Mouse (Mus musculus): ENCODE data around the gene Slc41a3. TPM values are rescaled to one million over a fixed set of nuclear protein-coding genes. Genes with fewer than 3 reads are reported as not detected.

Slc41a3 gene
- 2.8 and 4.1 TPM in 2 replicates for polyA plus RNA-seq (2015; fragmentation: Nextera tagmentation; extraction: Ambion mirVana)

- peaks cover 9% of the 10 kb centered on the region for H3K4me1 ChIP-seq
- 2% methylated on average over 49 of the region's 49 CpGs for WGBS
- peak; percentile 84 for ATAC-seq (ENCODE audit: insufficient number of reproducible peaks, insufficient read depth, low FRiP score, low TSS enrichment, low read depth)
- no peaks in the 10 kb centered on the region for H3K9me3 ChIP-seq
- no peak within 1 kb of the TSS for H3K27ac ChIP-seq
- H3K4me2 ChIP-seq: peak within 1 kb of the TSS; percentile 95
- peak within 1 kb of the TSS; percentile 75 for H3K9ac ChIP-seq
- H3K27me3 ChIP-seq: peaks cover 16% of the 10 kb centered on the region
- peak within 1 kb of the TSS; percentile 70 for H3K4me3 ChIP-seq
- H3K36me3 ChIP-seq: no peaks in the 10 kb centered on the region
Observed at GRCm38 (mm10) chr6:90604533-90605297, at the start of gene Slc41a3. Gene Slc41a3, plus strand, starts transcription at chr6:90604725.

GRCm38 (mm10) chr6:90556534-90557058 lies 47.9 kb upstream of the Slc41a3 start:
- WGBS: 59% methylated on average over 2 of the region's 2 CpGs

GRCm38 (mm10) chr6:90557077-90557476 lies 47.4 kb upstream of the Slc41a3 start:
- no peaks in the 10 kb centered on the region for H3K9me3 ChIP-seq
- no peak overlapping the region for H3K27ac ChIP-seq
- no peak for ATAC-seq (ENCODE audit: insufficient number of reproducible peaks, insufficient read depth, low FRiP score, low TSS enrichment, low read depth)
- H3K4me3 ChIP-seq: no peak overlapping the region
- no peak overlapping the region for H3K4me2 ChIP-seq
- no peaks in the 10 kb centered on the region for H3K27me3 ChIP-seq
- H3K9ac ChIP-seq: no peak overlapping the region
- H3K4me1 ChIP-seq: no peaks in the 10 kb centered on the region
- H3K36me3 ChIP-seq: no peaks in the 10 kb centered on the region
- WGBS: 86% methylated on average over 7 of the region's 7 CpGs

More at GRCm38 (mm10) chr6:90556534-90557058, 47.9 kb upstream of the Slc41a3 start:
- Histone ChIP-seq H3K9ac (no peak overlapping the region), H3K27me3 (no peaks in the 10 kb centered on the region), H3K36me3 (no peaks in the 10 kb centered on the region), H3K4me3 (no peak overlapping the region), H3K9me3 (no peaks in the 10 kb centered on the region), H3K27ac (no peak overlapping the region), H3K4me2 (no peak overlapping the region), H3K4me1 (no peaks in the 10 kb centered on the region)
- ATAC-seq (ENCODE audit: insufficient number of reproducible peaks, insufficient read depth, low FRiP score, low TSS enrichment, low read depth): no peak

- ATAC-seq (ENCODE audit: insufficient number of reproducible peaks, insufficient read depth, low FRiP score, low TSS enrichment, low read depth): no peak
- H3K4me3 ChIP-seq: no peak overlapping the region
- no peak overlapping the region for H3K9ac ChIP-seq
- H3K36me3 ChIP-seq: no peaks in the 10 kb centered on the region
- WGBS: 75% methylated on average over 6 of the region's 6 CpGs
- H3K4me1 ChIP-seq: no peaks in the 10 kb centered on the region
- no peaks in the 10 kb centered on the region for H3K9me3 ChIP-seq
- no peak overlapping the region for H3K4me2 ChIP-seq
- H3K27ac ChIP-seq: no peak overlapping the region
- no peaks in the 10 kb centered on the region for H3K27me3 ChIP-seq
Observed at GRCm38 (mm10) chr6:90557829-90558693, 46.5 kb upstream of the Slc41a3 start.

GRCm38 (mm10) chr6:90560390-90561058 lies 44.0 kb upstream of the Slc41a3 start:
- no peak overlapping the region for H3K4me2 ChIP-seq
- H3K4me1 ChIP-seq: no peaks in the 10 kb centered on the region
- H3K36me3 ChIP-seq: no peaks in the 10 kb centered on the region
- no peak for ATAC-seq (ENCODE audit: insufficient number of reproducible peaks, insufficient read depth, low FRiP score, low TSS enrichment, low read depth)
- no peak overlapping the region for H3K27ac ChIP-seq
- WGBS: 80% methylated on average over 3 of the region's 3 CpGs
- no peak overlapping the region for H3K4me3 ChIP-seq
- H3K27me3 ChIP-seq: no peaks in the 10 kb centered on the region
- no peak overlapping the region for H3K9ac ChIP-seq
- H3K9me3 ChIP-seq: no peaks in the 10 kb centered on the region

GRCm38 (mm10) chr6:90561234-90561781 lies 43.2 kb upstream of the Slc41a3 start:
- Histone ChIP-seq H3K9me3 (no peaks in the 10 kb centered on the region), H3K9ac (no peak overlapping the region), H3K4me2 (no peak overlapping the region), H3K4me1 (no peaks in the 10 kb centered on the region), H3K36me3 (no peaks in the 10 kb centered on the region), H3K27me3 (no peaks in the 10 kb centered on the region), H3K4me3 (no peak overlapping the region), H3K27ac (no peak overlapping the region)
- no peak for ATAC-seq (ENCODE audit: insufficient number of reproducible peaks, insufficient read depth, low FRiP score, low TSS enrichment, low read depth)
- WGBS: 42% methylated on average over 2 of the region's 2 CpGs

GRCm38 (mm10) chr6:90564240-90564639 lies 40.3 kb upstream of the Slc41a3 start:
- Histone ChIP-seq H3K4me2 (no peak overlapping the region), H3K9ac (no peak overlapping the region), H3K27ac (no peak overlapping the region), H3K9me3 (no peaks in the 10 kb centered on the region), H3K36me3 (no peaks in the 10 kb centered on the region), H3K27me3 (no peaks in the 10 kb centered on the region), H3K4me1 (no peaks in the 10 kb centered on the region), H3K4me3 (no peak overlapping the region)
- WGBS: 83% methylated on average over 9 of the region's 9 CpGs
- no peak for ATAC-seq (ENCODE audit: insufficient number of reproducible peaks, insufficient read depth, low FRiP score, low TSS enrichment, low read depth)

- WGBS: 58% methylated on average over 13 of the region's 13 CpGs
- no peak overlapping the region for H3K4me2 ChIP-seq
Observed at GRCm38 (mm10) chr6:90565357-90566215, 38.9 kb upstream of the Slc41a3 start.

GRCm38 (mm10) chr6:90567486-90567885 lies 37.0 kb upstream of the Slc41a3 start:
- H3K9me3 ChIP-seq: no peaks in the 10 kb centered on the region
- no peaks in the 10 kb centered on the region for H3K4me1 ChIP-seq
- H3K9ac ChIP-seq: no peak overlapping the region
- H3K27me3 ChIP-seq: no peaks in the 10 kb centered on the region
- H3K36me3 ChIP-seq: no peaks in the 10 kb centered on the region
- WGBS: 95% methylated on average over 3 of the region's 3 CpGs
- no peak overlapping the region for H3K4me2 ChIP-seq
- H3K4me3 ChIP-seq: no peak overlapping the region
- H3K27ac ChIP-seq: no peak overlapping the region
- ATAC-seq (ENCODE audit: insufficient number of reproducible peaks, insufficient read depth, low FRiP score, low TSS enrichment, low read depth): no peak

More at GRCm38 (mm10) chr6:90565357-90566215, 38.9 kb upstream of the Slc41a3 start:
- Histone ChIP-seq H3K9ac (no peak overlapping the region), H3K9me3 (no peaks in the 10 kb centered on the region), H3K36me3 (no peaks in the 10 kb centered on the region), H3K4me1 (no peaks in the 10 kb centered on the region), H3K27me3 (no peaks in the 10 kb centered on the region), H3K27ac (no peak overlapping the region), H3K4me3 (no peak overlapping the region)
- no peak for ATAC-seq (ENCODE audit: insufficient number of reproducible peaks, insufficient read depth, low FRiP score, low TSS enrichment, low read depth)

- Histone ChIP-seq H3K4me2 (no peak overlapping the region), H3K4me1 (no peaks in the 10 kb centered on the region), H3K27me3 (no peaks in the 10 kb centered on the region), H3K27ac (no peak overlapping the region), H3K9me3 (no peaks in the 10 kb centered on the region), H3K36me3 (no peaks in the 10 kb centered on the region), H3K9ac (no peak overlapping the region), H3K4me3 (no peak overlapping the region)
- no peak for ATAC-seq (ENCODE audit: insufficient number of reproducible peaks, insufficient read depth, low FRiP score, low TSS enrichment, low read depth)
- WGBS: 72% methylated on average over 3 of the region's 3 CpGs
Observed at GRCm38 (mm10) chr6:90567928-90568327, 36.6 kb upstream of the Slc41a3 start.

Data from embryonic facial prominence, embryonic 13.5 days (tissue).